Mouse (Mus musculus) thymus, postnatal 14 days (tissue): Measurements from ENCODE around the gene Pou2f3.
A peak's percentile ranks its signal among the peaks of the same experiment; 100 is the strongest.

Experiments used
- DNase-seq: peaks from one replicate; pipeline ENCODE4 v3.0.0; 2021

Pou2f3 gene

GRCm38 (mm10) chr9:43229962-43230361 lies 19.8 kb upstream of the Pou2f3 start:
- DNase-seq = no peak

- DNase-seq = no peak
These were observed 19.3 kb upstream of the Pou2f3 start for GRCm38 (mm10) chr9:43229398-43229895.

- DNase-seq = no peak
These were observed 18.6 kb upstream of the Pou2f3 start for GRCm38 (mm10) chr9:43228745-43229144.

- DNase-seq = no peak
These were observed 17.5 kb upstream of the Pou2f3 start for GRCm38 (mm10) chr9:43227626-43228025.

- no peak for DNase-seq
These were observed 16.5 kb upstream of the Pou2f3 start for GRCm38 (mm10) chr9:43226573-43227160.

- no peak for DNase-seq
These were observed 15.3 kb upstream of the Pou2f3 start for GRCm38 (mm10) chr9:43225481-43225880.

- DNase-seq = no peak
These were observed 14.7 kb upstream of the Pou2f3 start for GRCm38 (mm10) chr9:43224771-43225355.

- no peak for DNase-seq
These were observed 12.2 kb upstream of the Pou2f3 start for GRCm38 (mm10) chr9:43222429-43222715.

- peak; percentile 77 for DNase-seq
These were observed 11.7 kb upstream of the Pou2f3 start for GRCm38 (mm10) chr9:43221643-43222428.

GRCm38 (mm10) chr9:43210771-43211450 lies 742 bp upstream of the Pou2f3 start:
- DNase-seq = peak; percentile 23

GRCm38 (mm10) chr9:43206022-43206390 lies 4.2 kb downstream of the Pou2f3 start:
- no peak for DNase-seq

GRCm38 (mm10) chr9:43205343-43206021 lies 4.7 kb downstream of the Pou2f3 start:
- no peak for DNase-seq

GRCm38 (mm10) chr9:43200212-43200611 lies 10.0 kb downstream of the Pou2f3 start:
- no peak for DNase-seq

GRCm38 (mm10) chr9:43194001-43194400 lies 16.2 kb downstream of the Pou2f3 start:
- no peak for DNase-seq

- DNase-seq = no peak
These were observed 18.6 kb downstream of the Pou2f3 start for GRCm38 (mm10) chr9:43191561-43191960.

- no peak for DNase-seq
These were observed 21.2 kb downstream of the Pou2f3 start for GRCm38 (mm10) chr9:43189021-43189356.

- no peak for DNase-seq
These were observed 21.7 kb downstream of the Pou2f3 start for GRCm38 (mm10) chr9:43188309-43189020.

GRCm38 (mm10) chr9:43179614-43180013 lies 30.6 kb downstream of the Pou2f3 start:
- no peak for DNase-seq

- DNase-seq = no peak
These were observed 32.0 kb downstream of the Pou2f3 start for GRCm38 (mm10) chr9:43178172-43178571.

GRCm38 (mm10) chr9:43167081-43167480 lies 43.1 kb downstream of the Pou2f3 start:
- DNase-seq = no peak

GRCm38 (mm10) chr9:43166346-43166745 lies 43.8 kb downstream of the Pou2f3 start:
- DNase-seq = no peak

GRCm38 (mm10) chr9:43155960-43156359 lies 54.2 kb downstream of the Pou2f3 start:
- no peak for DNase-seq

- no peak for DNase-seq
These were observed 58.4 kb downstream of the Pou2f3 start for GRCm38 (mm10) chr9:43151779-43152178.
